Mouse (Mus musculus) spleen, postnatal 4 days (tissue): Measurements from ENCODE around the gene Slc7a15.

Experiments
- DNase-seq, 2 experiments: peaks; one replicate each; pipeline ENCODE4 v3.0.0; 2022; ENCODE audit warnings: low spot score in 2 of 2

The Slc7a15 gene

DNA sequence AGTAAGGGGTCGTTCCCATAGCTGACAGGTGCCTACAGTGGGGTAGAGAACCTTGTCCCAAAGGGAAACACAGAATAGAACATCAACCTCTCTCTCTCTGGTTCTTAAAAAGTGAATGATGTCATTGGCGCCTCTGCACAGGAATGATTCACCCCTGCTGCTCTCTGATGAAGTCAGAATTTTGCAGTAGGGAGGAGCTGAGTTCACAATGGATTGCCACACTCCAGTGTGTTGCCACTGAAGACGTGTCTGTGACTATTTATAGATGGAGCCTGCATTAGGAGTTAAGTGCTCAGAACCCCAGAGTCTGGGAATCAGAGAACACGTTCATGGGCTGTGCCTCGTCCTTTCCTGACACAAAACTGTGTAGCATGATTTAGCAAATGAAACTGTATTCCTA is 89.2 kb downstream of the Slc7a15 start:
- no peak for DNase-seq

- no peak for DNase-seq
These were observed 91.7 kb downstream of the Slc7a15 start for GRCm38 (mm10) chr12:8506954-8507707.

- no peak for DNase-seq
These were observed 94.7 kb downstream of the Slc7a15 start for GRCm38 (mm10) chr12:8504131-8504530.

- DNase-seq, result no peak
These were observed 96.3 kb downstream of the Slc7a15 start for GRCm38 (mm10) chr12:8502546-8502945.

- DNase-seq, result no peak
These were observed 97.1 kb downstream of the Slc7a15 start for GRCm38 (mm10) chr12:8501571-8502305.

DNA sequence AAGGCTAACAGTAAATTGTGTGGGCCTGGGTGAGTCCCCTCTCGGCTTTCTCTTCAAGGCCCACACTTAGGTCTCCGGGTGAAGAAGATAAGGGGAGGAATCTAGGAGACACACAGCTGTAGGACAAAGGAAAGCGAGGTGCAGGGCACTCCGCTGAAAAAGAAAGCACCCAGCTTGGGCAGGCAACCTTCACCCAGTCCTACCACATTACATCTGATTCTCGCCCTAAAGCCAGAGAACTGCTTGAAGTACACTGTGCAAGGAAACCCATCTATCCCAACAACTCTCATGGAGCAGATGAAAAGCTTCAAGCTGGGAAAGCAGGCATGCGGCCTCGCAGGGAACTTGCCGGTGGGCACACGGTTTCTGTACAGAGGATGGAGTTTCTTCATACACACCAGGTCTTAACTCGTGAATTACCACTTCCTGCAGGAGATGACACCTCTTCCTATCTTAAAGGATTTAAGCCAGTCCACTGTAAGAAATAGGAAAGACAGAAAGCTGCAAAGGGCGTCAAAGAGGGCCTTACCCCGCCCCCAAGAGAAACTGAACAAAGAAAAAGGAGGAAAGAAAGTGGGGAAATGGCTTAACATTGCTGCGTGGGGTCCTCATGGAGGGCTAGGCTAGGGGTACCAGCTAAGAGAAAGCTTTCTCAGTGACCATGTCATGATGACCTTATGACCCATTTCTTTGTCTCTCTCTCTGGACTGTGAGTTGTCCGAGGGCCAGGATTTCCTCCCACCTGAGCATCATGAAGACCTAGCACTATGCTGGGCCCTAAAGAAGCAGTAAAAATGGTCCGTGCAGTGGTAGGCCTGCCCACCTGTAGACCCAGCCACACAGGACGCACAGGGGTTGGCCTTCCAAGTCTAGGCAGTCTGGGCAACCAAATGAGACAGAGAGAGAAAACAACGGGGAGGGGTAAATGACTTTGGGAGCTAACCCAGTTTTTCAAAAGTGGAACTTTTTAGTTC is 98.0 kb downstream of the Slc7a15 start:
- no peak for DNase-seq

DNA sequence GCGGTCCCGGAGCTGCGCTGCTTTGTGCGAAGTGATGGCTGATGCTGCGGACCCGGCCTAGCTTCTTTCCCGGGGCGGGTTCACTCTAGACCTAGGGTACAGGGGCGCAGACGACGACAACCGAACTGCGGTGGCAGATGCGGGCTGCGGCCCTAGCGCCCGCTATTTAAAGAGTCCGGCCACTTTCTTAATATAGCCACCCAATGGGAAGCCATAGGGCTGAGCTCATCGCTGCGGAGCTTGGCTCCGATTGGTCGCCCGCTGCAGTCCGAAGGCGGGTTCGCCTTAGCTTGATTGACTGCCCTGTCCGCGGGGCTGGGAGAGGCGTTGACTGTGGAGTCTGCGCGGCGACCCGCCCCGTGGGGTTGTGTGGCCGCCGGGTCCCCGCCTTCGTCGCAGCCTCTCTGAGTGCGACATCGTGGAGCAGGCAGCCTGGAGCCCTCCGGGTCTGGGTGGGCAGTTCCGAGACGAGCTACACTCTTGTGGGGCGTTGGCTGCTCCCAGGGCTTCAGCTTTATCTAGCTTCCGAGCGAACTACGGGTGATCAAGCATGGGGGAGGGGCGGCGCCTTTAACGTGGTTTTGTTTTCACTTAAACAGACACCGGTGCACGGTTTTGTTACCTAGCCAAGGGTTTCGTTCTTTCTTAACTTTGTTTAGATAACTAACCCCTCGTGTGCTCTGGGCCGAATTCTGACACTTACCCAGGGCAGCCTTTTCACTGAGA is 98.8 kb downstream of the Slc7a15 start, which contains the start of gene Rhob:
Gene Rhob (minus strand): TSS at position 139 of the 726 bp plus-strand sequence.
- DNase-seq, result peak; percentile 85 to 89

DNA sequence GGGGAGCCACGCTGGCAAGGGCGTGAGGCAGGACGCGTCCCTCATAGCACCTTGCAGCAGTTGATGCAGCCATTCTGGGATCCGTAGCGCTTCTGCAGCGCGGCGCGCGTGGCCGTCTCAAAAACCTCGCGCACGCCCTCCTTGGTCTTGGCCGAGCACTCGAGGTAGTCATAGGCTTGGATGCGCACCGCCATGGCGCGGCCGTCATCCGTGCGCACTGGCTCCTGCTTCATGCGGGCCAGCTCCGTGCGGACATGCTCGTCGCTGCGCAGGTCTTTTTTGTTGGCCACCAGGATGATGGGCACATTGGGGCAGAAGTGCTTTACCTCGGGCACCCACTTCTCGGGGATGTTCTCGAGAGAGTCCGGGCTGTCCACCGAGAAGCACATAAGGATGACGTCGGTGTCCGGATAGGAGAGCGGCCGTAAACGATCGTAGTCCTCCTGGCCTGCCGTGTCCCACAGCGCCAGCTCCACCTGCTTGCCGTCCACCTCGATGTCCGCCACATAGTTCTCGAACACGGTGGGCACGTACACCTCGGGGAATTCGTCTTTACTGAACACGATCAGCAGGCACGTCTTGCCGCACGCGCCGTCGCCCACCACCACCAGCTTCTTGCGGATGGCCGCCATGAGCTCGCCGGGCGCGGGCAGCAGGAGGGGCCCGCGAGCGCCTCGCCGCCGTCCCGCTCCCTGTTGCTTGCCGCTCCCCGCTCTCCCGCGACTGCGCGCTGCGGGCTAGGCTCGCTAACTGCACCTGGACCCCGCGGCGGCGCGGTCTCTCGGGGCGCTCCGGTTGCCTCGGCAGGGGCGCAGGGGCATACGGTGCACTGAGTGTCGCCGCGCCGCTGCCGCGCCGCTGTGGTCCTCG is 99.6 kb downstream of the Slc7a15 start:
- peak; percentile 39 to 73 for DNase-seq

GRCm38 (mm10) chr12:8498591-8499000 is 100.3 kb downstream of the Slc7a15 start:
- no peak for DNase-seq

DNA sequence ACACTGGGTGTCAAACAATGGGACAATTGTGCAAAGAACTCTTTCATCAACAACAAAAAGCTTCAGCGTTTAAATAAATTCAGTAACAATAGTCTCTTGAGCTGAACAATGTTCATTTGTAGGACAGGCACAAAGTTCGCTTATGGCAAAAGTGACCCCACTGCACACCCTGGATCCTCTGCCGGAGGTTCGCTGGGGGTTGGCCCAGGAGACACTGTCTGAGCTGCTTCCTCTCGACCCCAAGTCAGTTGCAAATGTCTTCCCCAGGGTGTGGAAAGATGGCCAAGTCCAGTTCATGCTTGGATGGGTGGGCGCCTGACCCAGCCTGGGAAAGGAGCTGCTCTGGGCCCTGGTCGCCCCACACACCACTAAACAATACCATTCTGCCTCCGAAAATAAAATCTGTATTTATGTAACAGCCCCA is 100.7 kb downstream of the Slc7a15 start:
- DNase-seq, result no peak

DNA sequence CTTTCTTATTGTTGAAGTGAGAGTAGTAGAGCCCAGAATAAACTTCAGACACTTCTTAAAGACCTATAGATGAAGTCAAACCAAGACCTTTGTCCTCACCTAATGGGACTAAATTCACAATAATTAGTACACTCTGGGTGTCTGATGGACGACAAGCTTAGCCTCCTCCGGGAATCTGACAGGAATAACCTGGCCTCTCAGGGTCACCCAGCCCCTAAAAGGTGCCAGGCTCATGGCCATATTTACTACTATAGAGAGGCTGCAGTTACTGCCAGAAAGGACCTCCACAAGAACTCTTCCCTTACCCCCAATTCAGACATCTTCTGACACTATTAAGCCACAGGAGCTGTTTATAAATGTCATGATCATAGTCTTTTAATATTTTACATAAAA is 101.6 kb downstream of the Slc7a15 start:
- DNase-seq, result no peak

GRCm38 (mm10) chr12:8496679-8497313 is 102.1 kb downstream of the Slc7a15 start:
- no peak for DNase-seq

DNA sequence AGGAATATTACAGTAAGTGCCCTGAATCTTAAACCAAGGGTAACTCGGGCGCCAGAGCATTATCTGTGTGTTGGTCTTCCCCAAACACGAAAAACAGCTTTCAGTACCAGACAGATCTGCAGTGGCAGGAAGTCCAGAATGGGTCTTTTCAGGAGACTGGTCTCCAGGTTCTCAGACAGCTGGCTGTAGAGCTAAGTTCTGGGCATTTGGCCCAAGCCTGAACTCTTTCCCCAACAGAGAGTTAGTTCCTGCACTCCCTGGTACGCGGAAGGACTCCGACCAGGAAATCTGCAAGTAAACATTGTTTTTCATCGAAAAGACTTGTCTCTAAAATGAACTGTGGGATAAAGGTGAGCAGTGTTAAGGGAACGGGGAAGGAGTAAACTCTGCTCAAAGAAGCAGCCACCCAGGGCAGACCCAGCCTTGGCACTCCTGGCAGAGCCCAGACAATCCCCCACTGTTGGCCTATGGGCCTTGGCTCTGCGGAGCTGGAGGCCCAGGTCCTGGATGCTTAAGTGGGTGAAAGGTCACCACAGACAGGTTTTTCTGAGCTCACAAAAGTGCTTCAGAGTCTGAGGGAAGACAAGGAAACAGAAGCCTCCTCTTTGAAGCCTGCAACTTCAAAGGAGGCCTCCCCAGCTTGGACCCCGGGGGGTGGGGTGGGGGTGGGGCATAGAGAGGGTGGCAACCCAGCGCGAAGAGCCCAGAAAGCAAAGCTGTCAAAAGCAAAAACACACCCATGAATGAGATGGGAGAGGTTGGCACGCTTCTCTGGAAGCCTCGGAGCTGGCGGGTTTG is 102.8 kb downstream of the Slc7a15 start:
- DNase-seq, result no peak

DNA sequence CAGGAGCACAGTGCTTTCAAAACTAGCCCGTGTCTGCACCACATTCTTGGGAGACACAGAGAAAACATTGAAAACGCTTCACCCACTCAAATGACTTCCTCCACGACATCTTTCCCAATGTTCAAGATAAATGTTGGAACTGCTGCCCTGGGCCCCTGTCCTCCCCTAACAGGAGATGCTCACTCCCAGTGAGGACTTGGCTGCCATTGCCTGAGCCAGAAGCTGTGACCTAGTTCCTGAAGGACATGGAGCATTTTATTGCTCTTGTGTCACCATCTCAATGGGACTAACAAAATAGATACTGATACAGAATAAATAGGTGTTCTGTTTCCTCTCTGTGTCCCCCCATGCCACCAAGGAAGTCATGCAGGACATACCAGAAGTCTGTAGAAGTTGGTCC is 104.2 kb downstream of the Slc7a15 start:
- DNase-seq, result no peak

DNA sequence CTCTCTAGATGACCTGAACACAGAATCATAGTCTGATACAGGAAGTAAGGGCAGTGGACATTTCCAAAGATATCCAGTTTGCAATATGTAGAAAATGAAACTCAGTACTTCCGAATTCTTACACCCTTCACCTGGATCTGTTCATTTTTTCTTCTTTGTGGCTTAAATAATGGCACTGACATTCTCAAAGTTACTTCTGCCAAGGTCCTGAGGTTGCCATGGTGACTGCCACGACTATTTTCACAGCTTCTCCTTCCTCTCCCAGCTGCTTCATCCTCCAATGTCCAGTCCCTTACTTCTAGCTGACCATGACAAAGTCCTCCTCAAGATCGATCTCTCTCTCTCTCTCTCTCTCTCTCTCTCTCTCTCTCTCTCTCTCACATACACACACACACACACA is 105.5 kb downstream of the Slc7a15 start:
- DNase-seq, result no peak

- no peak for DNase-seq
These were observed 109.8 kb downstream of the Slc7a15 start for GRCm38 (mm10) chr12:8489098-8489497.

DNA sequence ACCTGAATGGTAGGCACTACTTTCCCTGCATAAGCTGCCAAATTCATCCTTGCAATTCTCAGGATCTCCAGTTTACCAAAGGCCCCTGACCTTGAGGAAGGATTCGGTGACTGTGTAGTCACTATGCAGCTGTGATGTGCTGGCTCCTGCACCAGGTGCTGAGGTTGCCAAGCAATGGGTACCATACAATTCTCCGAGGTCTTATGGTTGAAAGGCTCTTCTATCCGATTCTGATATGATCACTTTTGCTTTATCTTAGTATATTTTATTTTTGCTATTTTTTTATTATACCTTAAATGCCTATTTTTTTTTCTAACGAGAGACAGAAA is 110.2 kb downstream of the Slc7a15 start:
- no peak for DNase-seq

DNA sequence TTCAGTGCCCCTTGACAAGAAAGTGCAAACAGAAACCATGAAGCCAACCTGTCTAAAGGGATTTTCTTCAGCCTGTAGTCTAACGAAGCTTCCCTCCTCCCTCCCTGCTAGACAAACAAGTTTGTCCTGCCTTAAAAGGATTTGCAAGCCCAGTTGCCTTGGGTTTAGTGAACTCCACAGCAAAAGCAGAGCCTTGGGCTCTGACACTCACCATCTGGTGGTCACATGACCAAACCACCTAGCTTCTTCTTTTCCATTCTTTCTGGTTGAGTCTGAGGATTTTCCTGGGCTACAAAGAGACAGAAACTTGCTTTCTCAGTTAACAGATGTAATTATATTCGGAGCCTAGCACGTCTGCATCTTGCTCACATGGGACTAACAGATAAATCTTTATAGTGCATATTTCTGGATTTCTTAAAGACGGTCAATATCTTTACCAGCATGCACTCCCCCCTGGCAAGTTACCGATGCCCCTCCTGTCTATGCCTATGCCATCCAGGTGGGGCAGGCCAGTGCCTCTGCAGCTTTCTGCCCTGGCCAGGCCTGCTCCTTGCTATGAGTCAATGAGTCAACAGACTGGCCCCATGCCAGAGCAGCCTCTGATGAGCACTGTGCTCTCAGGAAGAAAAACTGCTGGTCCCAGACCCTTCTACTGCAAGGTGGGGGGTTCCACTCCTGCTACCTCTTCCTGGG is 110.8 kb downstream of the Slc7a15 start:
- DNase-seq, result no peak

GRCm38 (mm10) chr12:8487281-8487680 is 111.6 kb downstream of the Slc7a15 start:
- DNase-seq, result no peak
